Mouse (Mus musculus): ENCODE measurements around the gene Armc6. TPM values are rescaled to one million over a fixed set of nuclear protein-coding genes. Genes with fewer than 3 reads are reported as not detected.

Armc6 gene
- polyA plus RNA-seq, 1 experiment from 2014 or later: 24.8 TPM

DNA sequence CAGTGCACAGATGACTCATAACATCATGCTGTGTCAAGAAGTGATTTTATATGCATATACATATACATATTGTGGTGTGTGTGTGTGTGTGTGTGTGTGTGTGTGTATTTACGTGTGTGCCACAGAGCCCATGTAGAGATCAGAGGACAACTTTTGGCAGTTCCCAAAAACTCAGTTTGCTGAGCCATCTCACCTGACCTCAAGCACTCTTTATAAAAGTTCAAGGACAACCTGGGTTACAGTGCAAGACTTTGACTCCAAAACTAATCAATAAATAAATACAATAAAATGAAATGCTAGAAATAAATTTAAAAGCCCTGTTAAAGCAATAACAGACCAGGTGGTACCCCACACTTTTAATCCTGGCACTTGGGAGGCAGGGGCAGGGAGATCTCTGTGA, 23.0 kb downstream of the Armc6 start:
- Histone ChIP-seq H3K9me3 (replicated peaks) (no peaks in the 10 kb centered on the region), H3K27me3 (replicated peaks) (no peaks in the 10 kb centered on the region), H3K4me2 (peak overlapping the region; percentile 98), H3K4me1 (peaks cover 56% of the 10 kb centered on the region), H3K27ac (0 out of 2 replicates have a peak overlapping the region, but pooled peaks have one; percentile 90), H3K4me3 (peak overlapping the region; percentile 72), H3K36me3 (no peaks in the 10 kb centered on the region), H3K9ac (peak overlapping the region; percentile 86)
- no peak for ATAC-seq
- 61% methylated on average over 1 of the region's 1 CpGs for WGBS (ENCODE audit: insufficient replicate concordance)

- no peak for ATAC-seq
Observed at GRCm38 (mm10) chr8:70210538-70210937, 23.7 kb downstream of the Armc6 start.

GRCm38 (mm10) chr8:70208130-70208529, 26.1 kb downstream of the Armc6 start:
- no peak overlapping the region for H3K4me2 ChIP-seq
- H3K27me3 ChIP-seq (replicated peaks): no peaks in the 10 kb centered on the region
- no peaks in the 10 kb centered on the region for H3K36me3 ChIP-seq
- H3K27ac ChIP-seq: no peak overlapping the region
- no peak overlapping the region for H3K4me3 ChIP-seq
- no peaks in the 10 kb centered on the region for H3K9me3 ChIP-seq (replicated peaks)
- ATAC-seq: no peak
- 74% methylated on average over 1 of the region's 1 CpGs for WGBS (ENCODE audit: insufficient replicate concordance)
- peaks cover 65% of the 10 kb centered on the region for H3K4me1 ChIP-seq
- H3K9ac ChIP-seq: peak overlapping the region; percentile 17; the same call in 1 of the 2 replicates

More at GRCm38 (mm10) chr8:70210538-70210937, 23.7 kb downstream of the Armc6 start:
- WGBS (ENCODE audit: insufficient replicate concordance): 39% methylated on average over 8 of the region's 8 CpGs
- Histone ChIP-seq H3K4me1 (peaks cover 56% of the 10 kb centered on the region), H3K27ac (no peak overlapping the region), H3K9me3 (replicated peaks) (no peaks in the 10 kb centered on the region), H3K36me3 (no peaks in the 10 kb centered on the region), H3K9ac (peak overlapping the region; percentile 86), H3K4me2 (peak overlapping the region; percentile 98), H3K27me3 (replicated peaks) (no peaks in the 10 kb centered on the region), H3K4me3 (0 out of 2 replicates have a peak overlapping the region, but pooled peaks have one; percentile 72)

DNA sequence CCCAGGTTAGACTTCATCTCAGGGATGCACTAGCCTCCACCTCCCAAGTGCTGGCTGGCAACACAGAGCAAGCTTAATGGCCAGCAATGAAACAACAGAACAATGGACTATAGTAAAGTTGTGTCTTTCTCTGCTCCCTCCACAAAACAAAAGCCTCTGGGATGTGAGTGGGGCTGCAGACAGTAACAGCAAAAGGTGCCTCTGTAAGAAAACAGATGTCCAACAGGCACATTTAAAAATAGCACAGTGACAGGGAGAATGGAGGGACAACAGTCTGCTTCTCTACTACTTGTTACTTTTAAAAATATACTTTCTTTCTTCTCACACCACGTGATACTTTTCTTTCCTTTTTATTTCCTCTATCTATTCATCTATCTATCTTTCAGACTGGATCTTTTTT, 29.5 kb downstream of the Armc6 start:
- Histone ChIP-seq H3K27ac (no peak overlapping the region), H3K4me2 (no peak overlapping the region), H3K36me3 (no peaks in the 10 kb centered on the region), H3K27me3 (replicated peaks) (no peaks in the 10 kb centered on the region), H3K9me3 (replicated peaks) (no peaks in the 10 kb centered on the region), H3K4me1 (peaks cover 76% of the 10 kb centered on the region), H3K9ac (no peak overlapping the region), H3K4me3 (no peak overlapping the region)
- no peak for ATAC-seq
- WGBS (ENCODE audit: insufficient replicate concordance): 64% methylated on average over 1 of the region's 1 CpGs

DNA sequence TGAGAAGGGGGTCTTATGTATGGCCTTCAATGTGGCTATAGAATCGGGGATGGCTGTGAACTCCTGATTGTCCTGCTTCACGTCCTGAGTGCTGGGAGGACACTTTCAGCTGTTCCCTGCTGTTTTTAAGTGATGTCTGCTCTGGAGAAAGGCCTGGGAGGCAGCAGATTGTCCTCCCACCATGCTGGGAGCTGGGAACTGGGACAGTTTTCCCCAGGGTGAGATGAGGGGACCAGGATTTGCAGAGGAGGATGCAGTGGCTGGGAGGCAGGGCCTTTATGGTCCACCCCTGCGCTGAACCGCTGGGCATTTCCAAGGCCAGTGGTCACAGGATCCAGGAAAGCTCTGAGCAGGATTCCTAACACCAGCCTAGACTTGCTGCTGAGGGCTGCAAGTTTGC, 31.2 kb downstream of the Armc6 start:
- no peak for ATAC-seq
- WGBS (ENCODE audit: insufficient replicate concordance): 73% methylated on average over 4 of the region's 4 CpGs

DNA sequence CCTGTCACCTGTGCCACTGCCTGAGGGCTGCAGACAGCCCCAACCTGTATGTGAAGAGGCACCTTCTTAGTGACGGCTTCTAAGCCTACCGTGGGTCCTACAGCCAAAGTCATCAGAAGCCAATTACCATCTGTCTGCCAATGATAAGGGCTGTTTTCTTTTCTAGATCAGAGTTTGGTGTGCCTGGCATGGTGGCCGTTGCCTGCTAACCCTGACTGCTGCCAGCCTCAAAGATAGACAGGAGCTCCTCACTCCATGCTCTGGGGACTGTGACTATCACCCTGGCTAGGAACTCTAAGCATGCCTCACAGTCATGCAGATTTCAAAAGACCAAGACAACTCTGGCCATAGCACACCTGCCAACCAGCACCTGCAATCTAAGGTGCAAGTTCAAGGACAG, 32.8 kb downstream of the Armc6 start:
- 13% methylated on average over 3 of the region's 3 CpGs for WGBS (ENCODE audit: insufficient replicate concordance)
- peak overlapping the region; percentile 56 for H3K9ac ChIP-seq
- H3K27ac ChIP-seq: peak overlapping the region; percentile 83
- H3K4me3 ChIP-seq: no peak overlapping the region
- H3K36me3 ChIP-seq: no peaks in the 10 kb centered on the region
- ATAC-seq: peak; percentile 89
- no peaks in the 10 kb centered on the region for H3K9me3 ChIP-seq (replicated peaks)
- peak overlapping the region; percentile 54 for H3K4me2 ChIP-seq
- H3K4me1 ChIP-seq: peaks cover 75% of the 10 kb centered on the region
- no peaks in the 10 kb centered on the region; the same call in 1 of the 2 replicates for H3K27me3 ChIP-seq (replicated peaks)

More for the DNA sequence above, 31.2 kb downstream of the Armc6 start:
- peak overlapping the region; percentile 7; the same call in 1 of the 2 replicates for H3K27ac ChIP-seq
- no peak overlapping the region for H3K4me2 ChIP-seq
- H3K4me1 ChIP-seq: peaks cover 75% of the 10 kb centered on the region
- H3K4me3 ChIP-seq: no peak overlapping the region
- no peaks in the 10 kb centered on the region; the same call in 1 of the 2 replicates for H3K27me3 ChIP-seq (replicated peaks)
- H3K9ac ChIP-seq: no peak overlapping the region
- H3K9me3 ChIP-seq (replicated peaks): no peaks in the 10 kb centered on the region
- no peaks in the 10 kb centered on the region for H3K36me3 ChIP-seq

- peak overlapping the region; percentile 83 for H3K27ac ChIP-seq
Observed at GRCm38 (mm10) chr8:70200098-70200681, 34.1 kb downstream of the Armc6 start.

GRCm38 (mm10) chr8:70197603-70198002, 36.7 kb downstream of the Armc6 start:
- Histone ChIP-seq H3K9ac (no peak overlapping the region), H3K27ac (no peak overlapping the region), H3K36me3 (peaks cover 9% of the 10 kb centered on the region), H3K4me2 (no peak overlapping the region), H3K4me1 (peaks cover 66% of the 10 kb centered on the region), H3K9me3 (replicated peaks) (no peaks in the 10 kb centered on the region), H3K4me3 (no peak overlapping the region), H3K27me3 (replicated peaks) (no peaks in the 10 kb centered on the region; the same call in 1 of the 2 replicates)
- whole genome bisulfite sequencing (ENCODE audit: insufficient replicate concordance): 57% methylated on average over 7 of the region's 7 CpGs
- no peak for ATAC-seq

More at GRCm38 (mm10) chr8:70200098-70200681, 34.1 kb downstream of the Armc6 start:
- Histone ChIP-seq H3K36me3 (no peaks in the 10 kb centered on the region), H3K4me3 (no peak overlapping the region), H3K4me1 (peaks cover 76% of the 10 kb centered on the region), H3K4me2 (no peak overlapping the region), H3K9me3 (replicated peaks) (no peaks in the 10 kb centered on the region), H3K27me3 (replicated peaks) (no peaks in the 10 kb centered on the region; the same call in 1 of the 2 replicates), H3K9ac (0 out of 2 replicates have a peak overlapping the region, but pooled peaks have one; percentile 56)
- WGBS (ENCODE audit: insufficient replicate concordance): 68% methylated on average over 5 of the region's 5 CpGs
- peak; percentile 35 for ATAC-seq

GRCm38 (mm10) chr8:70195762-70196161, 38.5 kb downstream of the Armc6 start:
- peaks cover 48% of the 10 kb centered on the region for H3K4me1 ChIP-seq
- H3K9me3 ChIP-seq (replicated peaks): no peaks in the 10 kb centered on the region
- ATAC-seq: no peak
- WGBS (ENCODE audit: insufficient replicate concordance): 61% methylated on average over 2 of the region's 2 CpGs
- H3K27me3 ChIP-seq (replicated peaks): no peaks in the 10 kb centered on the region; the same call in 1 of the 2 replicates
- H3K36me3 ChIP-seq: peaks cover 28% of the 10 kb centered on the region
- no peak overlapping the region for H3K27ac ChIP-seq
- no peak overlapping the region for H3K9ac ChIP-seq
- no peak overlapping the region for H3K4me3 ChIP-seq
- H3K4me2 ChIP-seq: no peak overlapping the region

DNA sequence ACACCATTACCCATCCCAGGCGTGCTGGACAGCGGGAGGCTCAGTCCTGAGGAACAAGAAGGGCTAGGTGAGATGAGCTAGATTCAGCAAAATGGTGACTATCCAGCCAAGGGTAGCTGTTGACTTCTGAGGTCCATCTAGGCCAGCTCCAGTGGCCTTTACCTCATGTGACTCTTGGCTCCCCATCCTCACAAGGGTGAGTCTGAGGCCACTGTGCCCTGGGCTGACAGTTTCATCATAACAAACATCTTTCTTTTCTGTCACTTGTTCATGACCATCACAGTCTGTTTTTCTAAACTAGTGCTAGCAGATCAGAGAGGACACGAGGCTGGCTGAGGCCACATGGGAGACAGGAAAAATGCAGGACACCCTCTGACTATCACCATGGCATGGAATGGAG, 40.1 kb downstream of the Armc6 start:
- Histone ChIP-seq H3K36me3 (peaks cover 42% of the 10 kb centered on the region), H3K9me3 (replicated peaks) (no peaks in the 10 kb centered on the region), H3K27ac (no peak overlapping the region), H3K4me1 (peaks cover 32% of the 10 kb centered on the region), H3K27me3 (replicated peaks) (no peaks in the 10 kb centered on the region; the same call in 1 of the 2 replicates), H3K4me3 (no peak overlapping the region), H3K4me2 (no peak overlapping the region), H3K9ac (no peak overlapping the region)
- ATAC-seq: no peak
- WGBS (ENCODE audit: insufficient replicate concordance): 73% methylated on average over 3 of the region's 3 CpGs

DNA sequence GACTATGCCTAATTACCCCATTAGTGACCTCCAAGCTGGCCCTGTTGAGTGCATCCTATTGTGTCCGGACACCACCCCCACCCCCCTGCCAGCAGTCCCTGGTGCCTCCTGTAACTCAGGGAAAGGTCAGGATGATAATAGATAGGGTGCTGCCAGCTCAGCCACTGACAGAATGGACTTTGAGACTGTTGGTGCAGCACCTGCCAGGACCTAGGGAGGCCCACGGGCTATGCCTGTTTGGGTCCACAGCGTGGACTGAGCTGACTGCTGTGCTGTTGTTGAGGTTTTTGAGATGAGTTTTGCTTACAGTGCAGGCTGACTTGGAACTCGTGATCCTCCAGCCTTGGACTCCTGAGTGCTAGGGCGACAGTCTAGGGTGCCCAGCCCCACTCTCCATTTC, 41.0 kb downstream of the Armc6 start:
- 77% methylated on average over 5 of the region's 5 CpGs for WGBS (ENCODE audit: insufficient replicate concordance)
- ATAC-seq: 0 out of 2 replicates have a peak, but pooled peaks have one; percentile 17
- H3K36me3 ChIP-seq: peaks cover 50% of the 10 kb centered on the region
- H3K4me2 ChIP-seq: peak overlapping the region; percentile 4; the same call in 1 of the 2 replicates
- H3K27me3 ChIP-seq (replicated peaks): no peaks in the 10 kb centered on the region
- no peak overlapping the region for H3K27ac ChIP-seq
- no peaks in the 10 kb centered on the region for H3K9me3 ChIP-seq (replicated peaks)
- H3K9ac ChIP-seq: no peak overlapping the region
- H3K4me3 ChIP-seq: no peak overlapping the region
- H3K4me1 ChIP-seq: peaks cover 23% of the 10 kb centered on the region

- Histone ChIP-seq H3K9ac (no peak overlapping the region), H3K4me1 (peaks cover 5% of the 10 kb centered on the region; the same call in 1 of the 2 replicates), H3K27me3 (replicated peaks) (no peaks in the 10 kb centered on the region), H3K27ac (no peak overlapping the region), H3K9me3 (replicated peaks) (no peaks in the 10 kb centered on the region), H3K36me3 (peaks cover 70% of the 10 kb centered on the region), H3K4me2 (no peak overlapping the region), H3K4me3 (no peak overlapping the region)
- whole genome bisulfite sequencing (ENCODE audit: insufficient replicate concordance): 66% methylated on average over 7 of the region's 7 CpGs
- ATAC-seq: no peak; the same call in 1 of the 2 replicates
Observed at GRCm38 (mm10) chr8:70188707-70189106, 45.6 kb downstream of the Armc6 start.
